Mouse (Mus musculus) kidney, postnatal 25 days (tissue): Measurements from ENCODE around the gene Cacna1b.

Source experiments
- DNase-seq, 2 experiments: peaks; one replicate each; pipeline ENCODE4 v3.0.0; 2021; ENCODE audit warnings: mixed read lengths in 2 of 2

Gene Cacna1b

GRCm38 (mm10) chr2:24717963-24718362 is 45.0 kb downstream of the Cacna1b start:
- DNase-seq: no peak

GRCm38 (mm10) chr2:24717461-24717860 is 45.5 kb downstream of the Cacna1b start:
- no peak for DNase-seq

GRCm38 (mm10) chr2:24705929-24706328 is 57.0 kb downstream of the Cacna1b start:
- no peak for DNase-seq

- no peak for DNase-seq
Measured at GRCm38 (mm10) chr2:24702208-24702957, 60.6 kb downstream of the Cacna1b start.

- no peak for DNase-seq
Measured at GRCm38 (mm10) chr2:24697281-24697980, 65.5 kb downstream of the Cacna1b start.

- DNase-seq: no peak
Measured at GRCm38 (mm10) chr2:24692371-24692770, 70.6 kb downstream of the Cacna1b start.

GRCm38 (mm10) chr2:24690356-24690755 is 72.6 kb downstream of the Cacna1b start:
- no peak for DNase-seq

GRCm38 (mm10) chr2:24685347-24685746 is 77.6 kb downstream of the Cacna1b start:
- no peak for DNase-seq

GRCm38 (mm10) chr2:24684796-24685195 is 78.2 kb downstream of the Cacna1b start:
- no peak for DNase-seq

- no peak for DNase-seq
Measured at GRCm38 (mm10) chr2:24683266-24683665, 79.7 kb downstream of the Cacna1b start.

- DNase-seq: no peak
Measured at GRCm38 (mm10) chr2:24680731-24681130, 82.2 kb downstream of the Cacna1b start.

- DNase-seq: no peak
Measured at GRCm38 (mm10) chr2:24680176-24680575, 82.8 kb downstream of the Cacna1b start.

- peak in 1 of 2 experiments; percentile 32 for DNase-seq
Measured at GRCm38 (mm10) chr2:24679012-24679651, 83.8 kb downstream of the Cacna1b start.

- no peak for DNase-seq
Measured at GRCm38 (mm10) chr2:24678538-24678937, 84.4 kb downstream of the Cacna1b start.

GRCm38 (mm10) chr2:24678110-24678509 is 84.8 kb downstream of the Cacna1b start:
- no peak for DNase-seq

- DNase-seq: no peak
Measured at GRCm38 (mm10) chr2:24677629-24678028, 85.3 kb downstream of the Cacna1b start.

GRCm38 (mm10) chr2:24674432-24675006 is 88.4 kb downstream of the Cacna1b start:
- DNase-seq: no peak

GRCm38 (mm10) chr2:24668598-24668997 is 94.4 kb downstream of the Cacna1b start:
- DNase-seq: no peak

GRCm38 (mm10) chr2:24664678-24665257 is 98.2 kb downstream of the Cacna1b start:
- peak in 1 of 2 experiments; percentile 3 for DNase-seq

GRCm38 (mm10) chr2:24659150-24659775 is 103.7 kb downstream of the Cacna1b start:
- DNase-seq: no peak

- no peak for DNase-seq
Measured at GRCm38 (mm10) chr2:24648503-24648902, 114.4 kb downstream of the Cacna1b start.

- no peak for DNase-seq
Measured at GRCm38 (mm10) chr2:24646452-24647146, 116.4 kb downstream of the Cacna1b start.
